Mouse (Mus musculus): ENCODE measurements at regions not wholly inside any gene's neighbourhood (a gene's known extent, or its start where the extent isn't known, plus 50 kb on each side); places are given as distances from the start of the nearest gene placed in this dataset.
"Not testable (repeated sequence)": the region's sequence is repeated elsewhere in the genome, so short reads cannot be mapped to it uniquely, and the experiment has no call there.

- DNase-seq (ENCODE audit: low spot score) = peak; percentile 40
Observed at GRCm38 (mm10) chr5:129256136-129256535, 159.6 kb downstream of the Adgrd1 start.

- no peak for DNase-seq (ENCODE audit: low spot score)
Observed at GRCm38 (mm10) chr5:129257206-129257605, 160.7 kb downstream of the Adgrd1 start.

GRCm38 (mm10) chr5:129260689-129261088, 164.1 kb downstream of the Adgrd1 start:
- DNase-seq (ENCODE audit: low spot score) = no peak

GRCm38 (mm10) chr5:129263118-129263517, 166.6 kb downstream of the Adgrd1 start:
- DNase-seq (ENCODE audit: low spot score) = no peak

GRCm38 (mm10) chr5:129264363-129264762, 167.8 kb downstream of the Adgrd1 start:
- DNase-seq (ENCODE audit: low spot score) = no peak

- no peak for DNase-seq (ENCODE audit: low spot score)
Observed at GRCm38 (mm10) chr5:129268456-129268855, 171.9 kb downstream of the Adgrd1 start.

- no peak for DNase-seq (ENCODE audit: low spot score)
Observed at GRCm38 (mm10) chr5:129270051-129270472, 173.5 kb downstream of the Adgrd1 start.

- DNase-seq (ENCODE audit: low spot score) = no peak
Observed at GRCm38 (mm10) chr5:129281406-129281805, 184.9 kb downstream of the Adgrd1 start.

- DNase-seq (ENCODE audit: low spot score) = peak; percentile 72
Observed at GRCm38 (mm10) chr5:129282133-129282532, 185.6 kb downstream of the Adgrd1 start.

GRCm38 (mm10) chr5:129282826-129283225, 186.3 kb downstream of the Adgrd1 start:
- peak; percentile 75 for DNase-seq (ENCODE audit: low spot score)

GRCm38 (mm10) chr5:129287481-129287880, 190.9 kb downstream of the Adgrd1 start:
- DNase-seq (ENCODE audit: low spot score) = no peak

GRCm38 (mm10) chr5:129292821-129293220, 196.3 kb downstream of the Adgrd1 start:
- not testable (repeated sequence) for DNase-seq (ENCODE audit: low spot score)

- DNase-seq (ENCODE audit: low spot score) = not testable (repeated sequence)
Observed at GRCm38 (mm10) chr5:129294861-129295542, 198.5 kb downstream of the Adgrd1 start.

GRCm38 (mm10) chr5:129297657-129298349, 201.3 kb downstream of the Adgrd1 start:
- peak; percentile 42 for DNase-seq (ENCODE audit: low spot score)

GRCm38 (mm10) chr5:129298646-129299455, 202.2 kb upstream of the Sfswap start:
- peak; percentile 56 for DNase-seq (ENCODE audit: low spot score)

GRCm38 (mm10) chr5:129299456-129299765, 201.6 kb upstream of the Sfswap start:
- peak; percentile 72 for DNase-seq (ENCODE audit: low spot score)

GRCm38 (mm10) chr5:129300423-129300822, 200.6 kb upstream of the Sfswap start:
- DNase-seq (ENCODE audit: low spot score) = no peak

GRCm38 (mm10) chr5:129315626-129316025, 185.4 kb upstream of the Sfswap start:
- no peak for DNase-seq (ENCODE audit: low spot score)

GRCm38 (mm10) chr5:129331094-129331523, 169.9 kb upstream of the Sfswap start:
- DNase-seq (ENCODE audit: low spot score) = peak; percentile 53

GRCm38 (mm10) chr5:129332014-129332413, 169.0 kb upstream of the Sfswap start:
- DNase-seq (ENCODE audit: low spot score) = no peak

- no peak for DNase-seq (ENCODE audit: low spot score)
Observed at GRCm38 (mm10) chr5:129338511-129338910, 162.5 kb upstream of the Sfswap start.

GRCm38 (mm10) chr5:129344038-129344437, 157.0 kb upstream of the Sfswap start:
- DNase-seq (ENCODE audit: low spot score) = no peak

- no peak for DNase-seq (ENCODE audit: low spot score)
Observed at GRCm38 (mm10) chr5:129350024-129350423, 151.0 kb upstream of the Sfswap start.
